Mouse (Mus musculus) Patski (cell line): ENCODE measurements around the gene Ubald2. TPM values are rescaled to one million over a fixed set of nuclear protein-coding genes. Genes with fewer than 3 reads are reported as not detected.
"Not testable (repeated sequence)": the region's sequence is repeated elsewhere in the genome, so short reads cannot be mapped to it uniquely, and the experiment has no call there.

Experiments
- ATAC-seq: fragments of 100-300 bp; one replicate; pipeline ENCODE4 v1.8.0; 2021
- CTCF ChIA-PET: fragments of 350-600 bp; sonication (Branson Sonifier 250); formaldehyde crosslinking; loops from one replicate; lab custom pipeline; 2022; ENCODE audit warnings: inconsistent platforms; lab: Charles Lee
- POLR2A ChIA-PET: fragments of 350-600 bp; sonication (Branson Sonifier 250); formaldehyde crosslinking; loops from one replicate; lab custom pipeline; 2022; ENCODE audit warnings: antibody characterized with exemption, inconsistent platforms; lab: Charles Lee
- DNase-seq: peaks from one replicate; pipeline ENCODE4 v3.0.0-alpha.2; 2011; ENCODE audit warnings: low read depth, low spot score
- H3K27me3 ChIP-seq: fragments of 371-371 bp; one replicate; pipeline ENCODE4 v1.5.1; 2021
- CTCF ChIP-seq: fragments of 100-300 bp; IDR thresholded peaks from one replicate; pipeline ENCODE4 v1.5.1; 2021
- in situ Hi-C: fragments of 300-500 bp; cut with MboI; formaldehyde crosslinking; loops from 3 replicates; pipeline ENCODE4 v1.11.1; 2018; ENCODE audit warnings: low pct_unique_long_range_greater_than_20kb, mixed read lengths
- polyA plus RNA-seq: library from polyadenylated mRNA; unstranded; gene quantifications from one replicate; pipeline ENCODE4 v1.2.3, GENCODE M21; 2021

Gene Ubald2
- polyA plus RNA-seq, 1 experiment from 2014 or later = 84.7 TPM

- CTCF ChIA-PET = no interaction called here
- ATAC-seq (no peak), DNase-seq (no peak)
- no peaks in the 10 kb centered on the region for H3K27me3 ChIP-seq
- POLR2A ChIA-PET = interaction anchor here (1.0 kb wide), 1 partner anchor 19 kb away, joined by 3 read pairs; no protein-coding TSS in a partner anchor
- in situ Hi-C loops = no loop called here
- no peak for TF ChIP-seq CTCF
Observed at GRCm38 (mm10) chr11:116424621-116425407, 9.1 kb upstream of the Ubald2 start.

- DNase-seq, H3K27me3 ChIP-seq, CTCF ChIA-PET, ATAC-seq, in situ Hi-C loops, POLR2A ChIA-PET: not testable (repeated sequence)
Observed at GRCm38 (mm10) chr11:116426328-116426727, 7.6 kb upstream of the Ubald2 start.

- ChIA-PET CTCF (no interaction called here), POLR2A (no interaction called here)
- no peak for DNase-seq
- no peaks in the 10 kb centered on the region for H3K27me3 ChIP-seq
- no peak for TF ChIP-seq CTCF
- no peak for ATAC-seq
- in situ Hi-C loops = no loop called here
Observed at GRCm38 (mm10) chr11:116426852-116427575, 6.9 kb upstream of the Ubald2 start.

GRCm38 (mm10) chr11:116428872-116429859 lies 4.7 kb upstream of the Ubald2 start:
- TF ChIP-seq CTCF = no peak
- ChIA-PET CTCF (interaction anchor here (1.1 kb wide), 1 partner anchor 18 kb away, joined by 4 read pairs; no protein-coding TSS in a partner anchor), POLR2A (interaction anchor here (0.6 kb wide), 2 partner anchors 34 to 868 kb away, joined by 3 read pairs; no protein-coding TSS in a partner anchor)
- ATAC-seq = no peak
- DNase-seq = no peak
- in situ Hi-C loops = no loop called here
- H3K27me3 ChIP-seq = no peaks in the 10 kb centered on the region

GRCm38 (mm10) chr11:116429862-116430613 lies 3.9 kb upstream of the Ubald2 start:
- in situ Hi-C loops = no loop called here
- no peak for DNase-seq
- ChIA-PET POLR2A (interaction anchor here (0.6 kb wide), 1 partner anchor 34 kb away, joined by 3 read pairs; no protein-coding TSS in a partner anchor), CTCF (no interaction called here)
- TF ChIP-seq CTCF = no peak
- no peak for ATAC-seq
- H3K27me3 ChIP-seq = no peaks in the 10 kb centered on the region

GRCm38 (mm10) chr11:116430723-116431427 lies 3.0 kb upstream of the Ubald2 start:
- no peak for TF ChIP-seq CTCF
- CTCF ChIA-PET = no interaction called here

GRCm38 (mm10) chr11:116431428-116432077 lies 2.3 kb upstream of the Ubald2 start:
- CTCF ChIA-PET = no interaction called here
- in situ Hi-C loops = no loop called here
- no peak for DNase-seq
- ATAC-seq = no peak
- TF ChIP-seq CTCF = no peak
- POLR2A ChIA-PET = no interaction called here
- no peaks in the 10 kb centered on the region for H3K27me3 ChIP-seq

More at GRCm38 (mm10) chr11:116430723-116431427, 3.0 kb upstream of the Ubald2 start:
- ATAC-seq (no peak), DNase-seq (no peak)
- no peaks in the 10 kb centered on the region for H3K27me3 ChIP-seq
- POLR2A ChIA-PET = no interaction called here
- in situ Hi-C loops = no loop called here

GRCm38 (mm10) chr11:116432127-116432526 lies 1.8 kb upstream of the Ubald2 start:
- TF ChIP-seq CTCF = no peak
- no peak for ATAC-seq
- in situ Hi-C loops = no loop called here
- no peak for DNase-seq
- H3K27me3 ChIP-seq = no peaks in the 10 kb centered on the region
- ChIA-PET POLR2A (no interaction called here), CTCF (no interaction called here)
